Mouse (Mus musculus) 416B (cell line): Measurements from ENCODE around the gene Elf3.
A peak's percentile ranks its signal among the peaks of the same experiment; 100 is the strongest.
"Not testable (repeated sequence)": the region's sequence is repeated elsewhere in the genome, so short reads cannot be mapped to it uniquely, and the experiment has no call there.

Experiments used
- DNase-seq: peaks from one replicate; pipeline ENCODE4 v3.0.0; 2011; ENCODE audit warnings: low read depth

Gene Elf3

GRCm38 (mm10) chr1:135237131-135237851 is 21.1 kb downstream of the Elf3 start:
- DNase-seq = no peak

GRCm38 (mm10) chr1:135234771-135235170 is 23.6 kb downstream of the Elf3 start:
- no peak for DNase-seq

GRCm38 (mm10) chr1:135233961-135234360 is 24.4 kb downstream of the Elf3 start:
- DNase-seq = no peak

GRCm38 (mm10) chr1:135231878-135232277 is 26.5 kb downstream of the Elf3 start:
- not testable (repeated sequence) for DNase-seq

GRCm38 (mm10) chr1:135227339-135227950 is 30.9 kb downstream of the Elf3 start:
- DNase-seq = no peak

DNA sequence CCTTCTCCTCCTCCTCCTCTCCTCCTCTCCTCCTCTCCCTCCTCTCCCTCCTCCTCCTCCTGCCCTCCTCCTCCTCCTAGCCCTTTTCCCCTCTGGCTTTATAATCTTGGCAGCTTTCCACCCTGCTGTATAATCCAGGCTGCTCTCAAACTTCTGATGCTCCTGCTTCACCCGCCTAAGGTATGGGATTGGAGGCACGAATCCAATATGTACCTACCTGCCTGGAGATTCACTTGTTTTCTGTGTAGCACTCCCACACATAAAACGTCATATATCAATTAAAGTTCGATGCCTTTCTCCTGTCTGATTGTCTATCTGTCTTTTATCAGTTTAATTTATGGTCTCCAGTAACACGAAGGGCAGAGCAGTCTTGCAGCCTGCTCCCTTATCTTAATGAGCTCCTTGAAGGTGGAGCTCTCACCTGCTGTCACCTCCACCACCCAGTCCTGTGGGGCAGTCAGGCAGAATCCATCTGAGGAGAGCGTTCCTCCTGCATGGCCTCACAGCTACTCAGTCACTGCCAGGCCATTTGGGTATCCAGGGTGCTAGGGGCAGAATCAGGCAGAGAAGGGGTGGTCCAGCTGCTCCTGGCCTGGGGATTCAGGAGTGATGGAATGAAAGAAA is 33.3 kb downstream of the Elf3 start:
- DNase-seq = no peak

DNA sequence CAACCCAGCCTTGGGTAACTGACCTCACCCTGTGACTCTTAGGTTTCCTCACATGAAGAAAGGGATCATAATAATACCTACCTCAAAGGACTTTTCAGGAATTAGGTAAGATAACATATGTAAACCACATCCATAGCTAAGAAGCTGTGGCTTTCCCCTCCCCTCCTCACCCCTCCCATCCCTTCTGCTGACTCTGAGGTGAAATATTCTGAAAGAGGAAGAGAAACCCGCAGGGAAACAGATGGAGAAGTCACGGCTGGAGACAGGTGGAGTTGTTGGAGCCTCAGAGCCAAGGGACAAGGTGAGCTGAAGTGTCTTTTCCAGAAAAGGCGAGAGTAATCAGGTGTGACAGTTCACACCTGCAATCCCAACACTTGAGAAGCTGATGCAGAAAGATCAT is 34.2 kb downstream of the Elf3 start:
- peak; percentile 71 for DNase-seq

DNA sequence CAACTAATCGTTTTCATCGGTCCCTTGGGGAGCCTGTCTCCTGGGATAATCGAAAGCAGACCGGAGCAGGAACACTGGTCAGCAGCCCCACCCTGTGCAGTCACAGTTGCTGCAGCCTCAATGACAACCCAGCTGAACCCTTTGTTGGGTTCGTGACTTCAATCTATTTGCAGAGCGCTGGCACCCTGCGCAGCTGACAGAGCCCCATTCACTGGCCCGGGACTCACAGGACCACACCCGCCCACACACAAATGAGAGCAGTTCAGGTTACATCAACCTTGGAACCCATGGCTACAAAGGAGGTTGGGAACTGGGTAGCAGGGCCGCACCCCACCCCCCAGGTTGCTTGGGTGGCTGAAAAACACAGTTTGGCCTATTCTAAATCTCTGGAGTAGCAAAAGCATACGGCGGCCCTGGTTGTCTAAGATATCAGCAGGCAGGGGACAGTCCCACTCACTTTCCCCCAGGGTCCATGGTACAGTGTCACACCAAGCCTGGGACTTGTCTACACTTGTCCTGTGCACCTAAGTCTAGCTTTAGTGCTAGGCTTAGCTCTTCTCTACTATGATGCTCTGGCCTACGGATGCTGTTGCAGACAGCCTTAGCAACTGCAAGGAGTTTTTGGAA is 40.6 kb downstream of the Elf3 start:
- DNase-seq = no peak

DNA sequence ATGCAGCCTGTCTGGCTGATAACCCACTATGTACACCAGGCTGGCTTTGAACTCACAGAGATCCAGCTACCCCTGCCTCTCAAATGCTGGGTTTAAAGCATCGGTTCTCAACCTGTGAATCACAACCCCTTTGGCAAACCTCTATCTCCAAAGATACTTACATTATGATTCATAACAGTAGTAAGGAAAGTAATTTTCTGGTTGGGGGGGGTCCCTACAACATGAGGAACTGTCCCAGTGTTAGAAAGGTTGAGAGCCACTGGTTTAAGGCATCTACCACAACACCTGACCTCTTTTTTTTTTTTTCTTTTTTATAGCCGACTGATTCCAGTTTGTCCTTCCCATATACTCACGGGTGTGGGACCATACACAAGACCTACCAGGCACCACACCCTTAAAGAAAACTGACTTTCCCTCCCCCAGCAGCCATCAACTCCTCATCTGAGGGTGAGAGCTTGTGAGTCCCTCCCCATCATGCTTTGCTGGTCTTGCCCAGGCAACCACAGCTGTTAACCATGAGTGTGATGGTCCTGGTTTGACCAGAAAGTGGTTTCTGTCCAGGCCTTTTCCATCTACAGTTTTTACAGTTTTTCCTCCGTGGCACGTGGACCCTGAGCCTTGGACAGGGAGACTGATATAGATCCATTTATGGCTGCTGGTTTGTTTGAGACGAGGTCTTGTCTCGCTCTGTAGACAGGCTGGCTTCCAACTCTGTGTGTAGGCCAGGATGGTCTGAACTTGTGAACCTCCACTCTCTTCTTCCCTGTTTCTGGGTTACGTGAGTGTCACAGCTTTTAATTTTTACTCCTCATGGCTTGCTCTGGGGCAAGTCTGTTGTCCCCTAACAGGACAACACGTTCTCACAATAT is 44.4 kb downstream of the Elf3 start:
- DNase-seq = no peak

DNA sequence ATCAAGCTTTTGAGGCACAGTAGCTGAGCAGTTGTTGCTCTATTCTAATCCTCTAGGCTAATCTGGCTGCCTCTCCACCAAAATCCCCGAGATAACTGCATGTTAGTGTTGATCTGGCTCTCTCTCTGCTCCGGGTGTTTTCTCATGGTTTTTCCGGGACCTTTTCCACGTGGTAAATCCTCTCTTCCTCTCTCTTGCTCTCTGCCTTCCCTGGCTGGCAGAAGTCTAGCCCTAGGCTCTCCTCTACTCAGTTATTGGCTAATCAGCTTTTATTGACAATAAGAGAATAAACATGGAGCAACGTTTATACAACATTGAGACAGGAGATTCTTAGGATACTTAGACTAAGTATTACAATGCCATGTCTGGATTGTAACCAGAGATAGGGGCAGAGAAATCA is 47.9 kb downstream of the Elf3 start:
- DNase-seq = no peak

- no peak for DNase-seq
These were observed 49.7 kb downstream of the Elf3 start for GRCm38 (mm10) chr1:135208716-135209115.

DNA sequence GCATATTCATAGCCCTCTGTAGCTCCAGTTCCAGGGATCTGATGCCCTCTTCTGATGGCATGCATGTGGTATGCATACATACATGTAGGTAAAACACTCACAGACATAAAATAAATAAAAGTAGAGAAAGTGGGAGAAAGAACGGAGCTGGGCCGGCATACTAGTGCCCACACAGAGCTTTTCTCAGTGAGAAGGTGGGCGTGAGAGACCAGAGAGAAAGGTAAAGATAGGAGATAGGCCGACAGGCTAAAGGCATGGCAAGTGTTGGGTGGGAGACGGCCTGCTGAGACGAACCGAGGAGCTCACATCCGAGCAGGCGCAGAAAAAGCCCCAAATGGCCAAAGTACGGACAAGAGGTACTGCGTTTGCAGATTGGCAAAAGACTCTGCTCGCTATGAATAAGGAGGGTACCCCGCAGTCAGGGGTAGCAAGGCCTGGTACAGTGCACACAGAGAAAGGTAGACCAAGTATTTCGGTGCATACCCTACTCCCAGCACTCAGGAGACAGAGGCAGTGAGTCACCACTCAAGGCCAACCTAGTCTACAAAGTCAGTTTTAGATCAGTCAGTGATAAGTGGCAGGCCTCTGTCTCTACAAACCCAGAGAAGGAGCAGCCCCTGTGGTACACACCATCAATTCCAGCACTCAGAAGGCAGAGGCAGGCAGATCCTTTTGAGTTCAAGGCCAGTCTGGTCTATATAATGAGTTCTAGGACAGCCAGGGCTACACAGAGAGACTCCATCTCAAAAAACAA is 51.6 kb downstream of the Elf3 start:
- peak; percentile 64 for DNase-seq

DNA sequence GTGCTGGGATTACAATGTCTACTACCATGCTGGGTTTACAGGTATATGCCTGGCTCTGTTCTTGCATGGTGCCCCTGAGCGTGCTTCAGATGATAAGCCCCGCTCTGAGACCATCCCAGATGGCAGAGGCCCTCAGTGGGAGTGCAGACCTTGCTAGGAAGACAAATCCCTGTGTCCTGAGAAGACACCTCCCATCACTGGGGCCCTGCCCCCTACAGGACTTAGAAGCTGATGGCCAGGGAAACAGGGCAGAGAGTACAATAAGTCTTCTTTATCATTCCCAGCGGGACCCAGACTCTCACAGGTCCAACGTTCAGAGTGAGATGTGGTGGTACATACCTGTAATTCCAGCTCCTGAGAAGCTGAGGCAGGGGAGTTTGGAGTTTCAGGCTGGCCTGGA is 53.1 kb downstream of the Elf3 start:
- no peak for DNase-seq

- DNase-seq = no peak
These were observed 53.9 kb downstream of the Elf3 start for GRCm38 (mm10) chr1:135204196-135205126.
